Mouse (Mus musculus) hindbrain, embryonic 16.5 days (tissue): Measurements from ENCODE around the gene Kcnq2. TPM values are rescaled to one million over a fixed set of nuclear protein-coding genes. Genes with fewer than 3 reads are reported as not detected.
A peak's percentile ranks its signal among the peaks of the same experiment; 100 is the strongest.

Experiments used
- ATAC-seq: fragments of 200-750 bp; cut with Nextera tagmentation; 2 replicates; pipeline ENCODE4 v1.8.0; 2017; ENCODE audit warnings: moderate TSS enrichment, moderate library complexity
- H3K27ac ChIP-seq: fragments of 300-500 bp; sonication (generic); 2 replicates; pipeline ENCODE4 v1.5.1; 2014; ENCODE audit warnings: low read depth, mild to moderate bottlenecking, control low read depth, low read length, moderate library complexity
- H3K27me3 ChIP-seq: fragments of 300-500 bp; sonication (generic); replicated peaks from 2 replicates; pipeline ENCODE4 v1.6.1; 2014; ENCODE audit warnings: low read length; ENCODE audit not compliant: control insufficient read depth, insufficient read depth
- H3K36me3 ChIP-seq: fragments of 300-500 bp; sonication (generic); 2 replicates; pipeline ENCODE4 v1.6.1; 2014; ENCODE audit warnings: mild to moderate bottlenecking, low read length, moderate library complexity, mixed read lengths; ENCODE audit not compliant: control insufficient read depth, insufficient read depth
- H3K4me1 ChIP-seq: fragments of 300-500 bp; sonication (generic); 2 replicates; pipeline ENCODE4 v1.6.1; 2014; ENCODE audit warnings: low read depth, low read length; ENCODE audit not compliant: control insufficient read depth, insufficient read depth
- H3K4me2 ChIP-seq: fragments of 300-500 bp; sonication (generic); 2 replicates; pipeline ENCODE4 v1.6.1; 2014; ENCODE audit warnings: mild to moderate bottlenecking, low read length, control low read depth, moderate library complexity
- H3K4me3 ChIP-seq: fragments of 300-500 bp; sonication (generic); 2 replicates; pipeline ENCODE4 v1.5.1; 2014; ENCODE audit warnings: mild to moderate bottlenecking, low read length, control low read depth, moderate library complexity
- H3K9ac ChIP-seq: fragments of 300-500 bp; sonication (generic); 2 replicates; pipeline ENCODE4 v1.6.1; 2014; ENCODE audit warnings: low read depth, mild to moderate bottlenecking, control low read depth, low read length, moderate library complexity
- H3K9me3 ChIP-seq: fragments of 300-500 bp; sonication (generic); 2 replicates; pipeline ENCODE4 v1.6.1; 2014; ENCODE audit warnings: mild to moderate bottlenecking, low read length, moderate library complexity; ENCODE audit not compliant: control insufficient read depth
- WGBS: fragments of 180-500 bp; shearing (Covaris S2); extraction: QIAGEN DNeasy Blood & Tissue Kit; methylation state at CpG from one replicate; pipeline ENCODE4 v1.1.7; 2014; 5-methylcytosine and 5-hydroxymethylcytosine counted together
- polyA plus RNA-seq: library from polyadenylated mRNA; unstranded; fragments of >200 nt; fragmentation: Nextera tagmentation; extraction: Ambion mirVana; gene quantifications from 2 replicates; pipeline ENCODE4 v1.2.1, GENCODE M21; 2015

Gene Kcnq2
- polyA plus RNA-seq, 1 experiment from 2014 or later, result 41.4 TPM

GRCm38 (mm10) chr2:181101626-181102025, 33.5 kb downstream of the Kcnq2 start:
- ATAC-seq, result no peak
- WGBS, result 54% methylated on average over 1 of the region's 1 CpGs
- no peaks in the 10 kb centered on the region for H3K4me1 ChIP-seq
- no peaks in the 10 kb centered on the region for H3K9me3 ChIP-seq
- 0 out of 2 replicates have a peak, but pooled peaks cover 4% of the 10 kb centered on the region for H3K36me3 ChIP-seq
- H3K4me2 ChIP-seq, result no peak overlapping the region
- no peak overlapping the region for H3K4me3 ChIP-seq
- no peak overlapping the region for H3K9ac ChIP-seq
- H3K27ac ChIP-seq, result no peak overlapping the region
- H3K27me3 ChIP-seq, result no peaks in the 10 kb centered on the region

- peaks cover 4% of the 10 kb centered on the region; the same call in 1 of the 2 replicates for H3K36me3 ChIP-seq
- no peak overlapping the region for H3K4me2 ChIP-seq
- H3K4me1 ChIP-seq, result no peaks in the 10 kb centered on the region
- H3K9ac ChIP-seq, result no peak overlapping the region
- no peak overlapping the region for H3K4me3 ChIP-seq
- no peak overlapping the region for H3K27ac ChIP-seq
- no peaks in the 10 kb centered on the region for H3K9me3 ChIP-seq
- H3K27me3 ChIP-seq, result no peaks in the 10 kb centered on the region
- ATAC-seq, result no peak
- WGBS, result 90% methylated on average over 2 of the region's 2 CpGs
Observed at GRCm38 (mm10) chr2:181100087-181100486, 35.0 kb downstream of the Kcnq2 start.

GRCm38 (mm10) chr2:181090123-181090522, 45.0 kb downstream of the Kcnq2 start:
- no peak for ATAC-seq
- Histone ChIP-seq H3K9me3 (no peaks in the 10 kb centered on the region), H3K36me3 (peaks cover 15% of the 10 kb centered on the region), H3K4me1 (no peaks in the 10 kb centered on the region), H3K9ac (no peak overlapping the region), H3K4me2 (no peak overlapping the region), H3K27ac (no peak overlapping the region), H3K4me3 (no peak overlapping the region), H3K27me3 (no peaks in the 10 kb centered on the region)
- 78% methylated on average over 3 of the region's 3 CpGs for WGBS

GRCm38 (mm10) chr2:181084997-181085396, 50.1 kb downstream of the Kcnq2 start:
- no peaks in the 10 kb centered on the region for H3K27me3 ChIP-seq
- no peak overlapping the region for H3K9ac ChIP-seq
- H3K9me3 ChIP-seq, result no peaks in the 10 kb centered on the region
- no peak overlapping the region for H3K4me3 ChIP-seq
- H3K4me2 ChIP-seq, result no peak overlapping the region
- no peak overlapping the region for H3K27ac ChIP-seq
- peaks cover 23% of the 10 kb centered on the region for H3K36me3 ChIP-seq
- ATAC-seq, result no peak
- WGBS, result 62% methylated on average over 8 of the region's 8 CpGs
- no peaks in the 10 kb centered on the region for H3K4me1 ChIP-seq

GRCm38 (mm10) chr2:181083945-181084344, 51.2 kb downstream of the Kcnq2 start:
- 49% methylated on average over 4 of the region's 4 CpGs for WGBS
- Histone ChIP-seq H3K9ac (no peak overlapping the region), H3K4me1 (no peaks in the 10 kb centered on the region), H3K4me3 (no peak overlapping the region), H3K9me3 (no peaks in the 10 kb centered on the region), H3K4me2 (no peak overlapping the region), H3K27ac (no peak overlapping the region), H3K27me3 (no peaks in the 10 kb centered on the region), H3K36me3 (peaks cover 23% of the 10 kb centered on the region)
- ATAC-seq, result no peak

- Histone ChIP-seq H3K4me3 (no peak overlapping the region), H3K4me2 (no peak overlapping the region), H3K27ac (no peak overlapping the region), H3K36me3 (peaks cover 10% of the 10 kb centered on the region; the same call in 1 of the 2 replicates), H3K27me3 (no peaks in the 10 kb centered on the region), H3K4me1 (no peaks in the 10 kb centered on the region), H3K9ac (no peak overlapping the region), H3K9me3 (no peaks in the 10 kb centered on the region)
- WGBS, result 66% methylated on average over 5 of the region's 5 CpGs
- no peak for ATAC-seq
Observed at GRCm38 (mm10) chr2:181080886-181081285, 54.2 kb downstream of the Kcnq2 start.

GRCm38 (mm10) chr2:181079518-181079917, 55.6 kb downstream of the Kcnq2 start:
- Histone ChIP-seq H3K4me2 (no peak overlapping the region), H3K27me3 (no peaks in the 10 kb centered on the region), H3K36me3 (peaks cover 9% of the 10 kb centered on the region; the same call in 1 of the 2 replicates), H3K9ac (no peak overlapping the region), H3K4me3 (no peak overlapping the region), H3K27ac (no peak overlapping the region), H3K9me3 (no peaks in the 10 kb centered on the region), H3K4me1 (no peaks in the 10 kb centered on the region)
- no peak for ATAC-seq
- 91% methylated on average over 2 of the region's 2 CpGs for WGBS

- H3K36me3 ChIP-seq, result peaks cover 7% of the 10 kb centered on the region; the same call in 1 of the 2 replicates
- no peak overlapping the region for H3K4me2 ChIP-seq
- no peaks in the 10 kb centered on the region for H3K9me3 ChIP-seq
- H3K27ac ChIP-seq, result no peak overlapping the region
- no peaks in the 10 kb centered on the region for H3K27me3 ChIP-seq
- no peak overlapping the region for H3K4me3 ChIP-seq
- no peak overlapping the region for H3K9ac ChIP-seq
- no peak for ATAC-seq
- WGBS, result 80% methylated on average over 2 of the region's 2 CpGs
- no peaks in the 10 kb centered on the region for H3K4me1 ChIP-seq
Observed at GRCm38 (mm10) chr2:181078908-181079307, 56.2 kb downstream of the Kcnq2 start.

GRCm38 (mm10) chr2:181075501-181075900, 59.6 kb downstream of the Kcnq2 start:
- Histone ChIP-seq H3K9ac (no peak overlapping the region), H3K27ac (no peak overlapping the region), H3K27me3 (no peaks in the 10 kb centered on the region), H3K4me3 (no peak overlapping the region), H3K4me1 (no peaks in the 10 kb centered on the region), H3K36me3 (no peaks in the 10 kb centered on the region), H3K9me3 (no peaks in the 10 kb centered on the region), H3K4me2 (no peak overlapping the region)
- no peak for ATAC-seq
- WGBS, result 81% methylated on average over 12 of the region's 12 CpGs

GRCm38 (mm10) chr2:181072403-181072714, 62.7 kb downstream of the Kcnq2 start:
- Histone ChIP-seq H3K4me1 (no peaks in the 10 kb centered on the region), H3K27ac (no peak overlapping the region), H3K27me3 (no peaks in the 10 kb centered on the region), H3K9ac (no peak overlapping the region), H3K9me3 (no peaks in the 10 kb centered on the region), H3K4me3 (no peak overlapping the region), H3K4me2 (no peak overlapping the region), H3K36me3 (no peaks in the 10 kb centered on the region)
- ATAC-seq, result peak; percentile 38
- WGBS, result 6% methylated on average over 1 of the region's 1 CpGs
